Mouse (Mus musculus) leukemia stem cell, adult 10-12 weeks (primary cell): ENCODE results near the gene Krtap4-8. TPM values are rescaled to one million over a fixed set of nuclear protein-coding genes. Genes with fewer than 3 reads are reported as not detected.

Experiments used
- polyA plus RNA-seq: library from polyadenylated mRNA; stranded (reverse); fragments of >175 nt; gene quantifications from 2 replicates; pipeline ENCODE4 v1.2.3, GENCODE M21; 2012; ENCODE audit warnings: low replicate concordance

The Krtap4-8 gene
- not detected in 2 replicates for polyA plus RNA-seq

DNA sequence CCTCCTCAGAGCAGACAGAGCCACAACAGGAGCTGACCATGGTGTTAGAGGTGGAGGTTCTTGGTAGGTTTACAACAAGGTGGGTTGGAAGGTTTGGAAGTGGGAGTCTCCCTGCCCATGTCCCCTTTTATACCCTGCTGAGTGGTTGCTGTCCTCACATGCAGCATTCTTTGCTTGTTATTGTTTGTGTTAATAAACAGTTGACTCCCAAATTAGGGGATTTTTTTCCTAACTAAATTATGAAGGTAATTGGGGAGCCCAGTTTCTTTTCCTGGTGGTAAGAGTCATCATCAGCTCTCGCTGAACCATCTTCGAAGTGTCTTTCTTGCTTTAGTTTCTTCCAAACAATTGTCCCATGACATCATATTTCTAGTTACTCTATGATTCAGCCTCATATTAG is at the start of gene Krtap4-8:
Gene Krtap4-8 (minus strand): TSS at position 101 of the 400 bp plus-strand sequence.

DNA sequence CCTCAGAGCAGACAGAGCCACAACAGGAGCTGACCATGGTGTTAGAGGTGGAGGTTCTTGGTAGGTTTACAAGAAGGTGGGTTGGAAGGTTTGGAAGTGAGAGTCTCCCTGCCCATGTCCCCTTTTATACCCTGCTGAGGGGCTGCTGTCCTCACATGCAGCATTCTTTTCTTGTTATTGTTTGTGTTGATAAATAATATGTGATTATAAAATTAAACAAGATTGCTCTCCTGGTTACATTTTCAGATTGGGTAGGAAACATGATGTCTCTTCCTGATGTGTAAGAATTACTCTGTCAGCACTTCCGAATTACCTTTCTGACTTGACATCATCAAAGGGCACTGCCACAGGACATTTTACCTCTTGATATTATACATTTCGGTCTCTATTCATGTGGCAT is 35.1 kb upstream of the Krtap4-8 start, which contains the start of gene Gm11564:
Gene Gm11564 (minus strand): TSS at position 101 of the 400 bp plus-strand sequence.

DNA sequence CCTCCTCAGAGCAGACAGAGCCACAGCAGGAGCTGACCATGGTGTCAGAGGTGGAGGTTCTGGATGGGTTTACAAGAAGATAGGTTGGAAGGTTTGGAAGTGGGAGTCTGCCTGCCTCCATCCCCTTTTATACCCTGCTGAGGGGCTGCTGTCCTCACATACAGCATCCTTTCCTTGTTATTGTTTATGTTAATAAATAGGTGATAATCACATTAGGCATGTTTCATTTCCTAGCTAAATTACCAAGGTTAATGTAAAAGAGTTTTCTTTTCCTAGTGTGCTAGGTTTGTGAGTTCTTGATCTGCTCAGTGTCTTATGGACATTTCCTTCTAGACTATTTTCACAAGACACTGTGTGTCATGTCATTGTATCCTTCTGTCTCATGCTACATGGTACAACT is 29.3 kb upstream of the Krtap4-8 start, which contains the start of gene Krtap4-13:
Gene Krtap4-13 (minus strand): TSS at position 101 of the 400 bp plus-strand sequence.

DNA sequence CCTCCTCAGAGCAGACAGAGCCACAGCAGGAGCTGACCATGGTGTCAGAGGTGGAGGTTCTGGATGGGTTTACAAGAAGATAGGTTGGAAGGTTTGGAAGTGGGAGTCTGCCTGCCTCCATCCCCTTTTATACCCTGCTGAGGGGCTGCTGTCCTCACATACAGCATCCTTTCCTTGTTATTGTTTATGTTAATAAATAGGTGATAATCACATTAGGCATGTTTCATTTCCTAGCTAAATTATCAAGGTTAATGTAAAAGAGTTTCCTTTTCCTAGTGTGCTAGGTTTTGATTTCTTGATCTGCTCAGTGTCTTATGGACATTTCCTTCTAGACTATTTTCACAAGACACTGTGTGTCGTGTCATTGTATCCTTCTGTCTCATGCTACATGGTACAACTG is 23.8 kb upstream of the Krtap4-8 start, which contains the start of gene Gm11554:
Gene Gm11554 (minus strand): TSS at position 101 of the 400 bp plus-strand sequence.

DNA sequence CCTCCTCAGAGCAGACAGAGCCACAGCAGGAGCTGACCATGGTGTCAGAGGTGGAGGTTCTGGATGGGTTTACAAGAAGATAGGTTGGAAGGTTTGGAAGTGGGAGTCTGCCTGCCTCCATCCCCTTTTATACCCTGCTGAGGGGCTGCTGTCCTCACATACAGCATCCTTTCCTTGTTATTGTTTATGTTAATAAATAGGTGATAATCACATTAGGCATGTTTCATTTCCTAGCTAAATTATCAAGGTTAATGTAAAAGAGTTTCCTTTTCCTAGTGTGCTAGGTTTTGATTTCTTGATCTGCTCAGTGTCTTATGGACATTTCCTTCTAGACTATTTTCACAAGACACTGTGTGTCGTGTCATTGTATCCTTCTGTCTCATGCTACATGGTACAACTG is 18.3 kb upstream of the Krtap4-8 start, which contains the start of gene Gm11569:
Gene Gm11569 (minus strand): TSS at position 101 of the 400 bp plus-strand sequence.

DNA sequence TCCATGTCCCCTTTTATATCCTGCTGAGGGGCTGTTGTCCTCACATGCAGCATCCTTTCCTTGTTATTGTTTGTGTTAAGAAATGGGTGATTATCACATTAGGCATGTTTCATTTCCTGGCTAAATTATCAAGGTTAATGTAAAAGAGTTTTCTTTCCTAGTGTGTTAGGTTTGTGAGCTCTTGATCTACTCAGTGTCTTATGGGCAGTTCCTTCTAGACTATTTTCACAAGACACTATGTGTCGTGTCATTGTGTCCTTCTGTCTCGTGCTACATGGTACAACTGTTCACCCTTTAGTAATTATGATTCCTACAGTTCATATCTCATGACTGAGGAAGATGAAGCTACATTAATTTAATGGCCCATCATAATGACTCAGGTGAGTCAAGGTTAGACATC is 12.9 kb upstream of the Krtap4-8 start, which contains the start of gene Gm11596:
Gene Gm11596 (minus strand): TSS at position 101 of the 400 bp plus-strand sequence.

DNA sequence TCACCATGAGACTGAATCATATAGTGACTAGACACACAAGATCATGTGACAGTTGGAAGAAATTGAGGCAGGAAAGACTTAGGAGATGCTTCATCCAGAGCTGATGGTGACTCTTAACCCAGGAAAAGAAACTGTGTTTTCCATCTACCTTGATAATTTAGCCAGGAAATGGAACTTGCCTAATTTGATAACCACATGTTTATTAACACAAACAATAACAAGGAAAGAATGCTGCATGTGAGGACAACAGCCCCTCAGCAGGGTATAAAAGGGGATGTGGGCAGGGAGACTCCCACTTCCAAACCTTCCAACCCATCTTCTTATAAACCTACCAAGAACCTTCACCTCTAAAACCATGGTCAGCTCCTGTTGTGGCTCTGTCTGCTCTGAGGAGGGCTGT is 4.4 kb upstream of the Krtap4-8 start, which contains the start of gene Krtap4-9:
Gene Krtap4-9 (plus strand): TSS at position 301 of the 400 bp plus-strand sequence.

DNA sequence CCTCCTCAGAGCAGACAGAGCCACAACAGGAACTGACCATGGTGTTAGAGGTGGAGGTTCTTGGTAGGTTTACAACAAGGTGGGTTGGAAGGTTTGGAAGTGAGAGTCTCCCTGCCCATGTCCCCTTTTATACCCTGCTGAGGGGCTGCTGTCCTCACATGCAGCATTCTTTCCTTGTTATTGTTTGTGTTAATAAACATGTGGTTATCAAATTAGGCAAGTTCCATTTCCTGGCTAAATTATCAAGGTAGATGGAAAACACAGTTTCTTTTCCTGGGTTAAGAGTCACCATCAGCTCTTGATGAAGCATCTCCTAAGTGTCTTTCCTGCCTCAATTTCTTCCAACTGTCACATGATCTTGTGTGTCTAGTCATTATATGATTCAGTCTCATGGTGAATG is 7.7 kb downstream of the Krtap4-8 start, which contains the start of gene Gm11595:
Gene Gm11595 (minus strand): TSS at position 101 of the 400 bp plus-strand sequence.

DNA sequence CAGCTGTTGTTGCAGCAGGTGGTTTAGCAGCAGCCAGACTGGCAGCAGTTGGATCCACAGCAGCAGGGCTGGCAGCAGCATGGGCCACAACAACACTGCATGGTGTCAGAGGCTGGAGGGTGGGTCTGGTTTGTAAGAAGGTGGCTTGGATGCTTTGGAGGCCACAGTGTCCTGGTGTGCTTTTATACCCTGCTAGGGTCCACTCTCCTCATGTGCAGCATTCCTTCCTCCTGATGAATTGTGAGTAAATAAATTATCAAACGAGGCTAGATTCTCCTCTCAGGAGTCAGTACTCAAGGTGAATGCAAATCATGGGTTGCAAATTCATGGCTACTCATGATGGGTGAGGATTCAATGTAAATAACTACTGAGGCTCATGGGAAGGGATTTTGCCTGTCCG is 46.3 kb downstream of the Krtap4-8 start, which contains the start of gene Gm14180:
Gene Gm14180 (minus strand): TSS at position 101 of the 400 bp plus-strand sequence.

Other genes starting within 250 kb of the Krtap4-8 start
- not detected in 2 replicates for gene Krt40, start 237.5 kb downstream of the Krtap4-8 start, polyA plus RNA-seq
- gene Krtap3-3, start 229.8 kb downstream of the Krtap4-8 start, polyA plus RNA-seq, result not detected in 2 replicates
- gene Krtap3-2, start 223.9 kb downstream of the Krtap4-8 start, polyA plus RNA-seq, result not detected in 2 replicates
- not detected in 2 replicates for gene Gm11939, start 221.2 kb downstream of the Krtap4-8 start, polyA plus RNA-seq
- not detected in 2 replicates for gene Krtap3-1, start 214.1 kb downstream of the Krtap4-8 start, polyA plus RNA-seq
- gene Krtap1-5, start 199.7 kb downstream of the Krtap4-8 start, polyA plus RNA-seq, result not detected in 2 replicates
- not detected in 2 replicates for gene Krtap1-4, start 197.1 kb downstream of the Krtap4-8 start, polyA plus RNA-seq
- gene Krtap1-3, start 189.4 kb downstream of the Krtap4-8 start, polyA plus RNA-seq, result not detected in 2 replicates
- gene Krtap9-3, start 182.6 kb downstream of the Krtap4-8 start, polyA plus RNA-seq, result not detected in 2 replicates
- gene Gm11938, start 177.4 kb downstream of the Krtap4-8 start, polyA plus RNA-seq, result not detected in 2 replicates
- not detected in 2 replicates for gene Gm11937, start 170.5 kb downstream of the Krtap4-8 start, polyA plus RNA-seq
- not detected in 2 replicates for gene Krtap2-4, start 165.9 kb downstream of the Krtap4-8 start, polyA plus RNA-seq
- gene Gm11562, start 160.3 kb downstream of the Krtap4-8 start, polyA plus RNA-seq, result not detected in 2 replicates
- not detected in 2 replicates for gene Krtap4-1, start 152.5 kb downstream of the Krtap4-8 start, polyA plus RNA-seq
- gene Krtap4-2, start 145.6 kb downstream of the Krtap4-8 start, polyA plus RNA-seq, result not detected in 2 replicates
- gene Krtap4-7, start 136.6 kb downstream of the Krtap4-8 start, polyA plus RNA-seq, result not detected in 2 replicates
- gene Gm11555, start 130.5 kb downstream of the Krtap4-8 start, polyA plus RNA-seq, result not detected in 2 replicates
- gene Gm11563, start 121.7 kb downstream of the Krtap4-8 start, polyA plus RNA-seq, result not detected in 2 replicates
- gene Krtap4-6, start 114.7 kb downstream of the Krtap4-8 start, polyA plus RNA-seq, result not detected in 2 replicates
- not detected in 2 replicates for gene Gm14190, start 90.0 kb downstream of the Krtap4-8 start, polyA plus RNA-seq
- gene Gm14180, start 46.4 kb downstream of the Krtap4-8 start, polyA plus RNA-seq, result not detected in 2 replicates
- not detected in 2 replicates for gene Gm11595, start 7.8 kb downstream of the Krtap4-8 start, polyA plus RNA-seq
- not detected in 2 replicates for gene Krtap4-9, start 4.5 kb upstream of the Krtap4-8 start, polyA plus RNA-seq
- not detected in 2 replicates for gene Gm11596, start 12.8 kb upstream of the Krtap4-8 start, polyA plus RNA-seq
- 0.86 TPM in 1 of 2 replicates, not detected in the other for gene Gm11569, start 18.2 kb upstream of the Krtap4-8 start, polyA plus RNA-seq
- not detected in 2 replicates for gene Gm11554, start 23.7 kb upstream of the Krtap4-8 start, polyA plus RNA-seq
- gene Krtap4-13, start 29.2 kb upstream of the Krtap4-8 start, polyA plus RNA-seq, result not detected in 2 replicates
- not detected in 2 replicates for gene Gm11564, start 35.0 kb upstream of the Krtap4-8 start, polyA plus RNA-seq
- not detected in 2 replicates for gene 2300003K06Rik, start 57.4 kb upstream of the Krtap4-8 start, polyA plus RNA-seq
- not detected in 2 replicates for gene Krtap4-16, start 70.9 kb upstream of the Krtap4-8 start, polyA plus RNA-seq
- gene Gm11568, start 77.2 kb upstream of the Krtap4-8 start, polyA plus RNA-seq, result not detected in 2 replicates
- not detected in 2 replicates for gene Gm11559, start 83.8 kb upstream of the Krtap4-8 start, polyA plus RNA-seq
- not detected in 2 replicates for gene Krtap9-1, start 92.7 kb upstream of the Krtap4-8 start, polyA plus RNA-seq
- gene Gm11567, start 98.5 kb upstream of the Krtap4-8 start, polyA plus RNA-seq, result not detected in 2 replicates
- not detected in 2 replicates for gene Krtap31-1, start 127.2 kb upstream of the Krtap4-8 start, polyA plus RNA-seq
- gene Gm11565, start 134.0 kb upstream of the Krtap4-8 start, polyA plus RNA-seq, result not detected in 2 replicates
- gene Krtap31-2, start 155.6 kb upstream of the Krtap4-8 start, polyA plus RNA-seq, result not detected in 2 replicates
- gene Krtap9-5, start 167.8 kb upstream of the Krtap4-8 start, polyA plus RNA-seq, result not detected in 2 replicates
- not detected in 2 replicates for gene Krtap29-1, start 198.3 kb upstream of the Krtap4-8 start, polyA plus RNA-seq
- gene Krtap16-1, start 205.9 kb upstream of the Krtap4-8 start, polyA plus RNA-seq, result not detected in 2 replicates
- not detected in 2 replicates for gene Krtap17-1, start 213.3 kb upstream of the Krtap4-8 start, polyA plus RNA-seq
- gene Krt33a, start 235.5 kb upstream of the Krtap4-8 start, polyA plus RNA-seq, result not detected in 2 replicates
- not detected in 2 replicates for gene Krt33b, start 249.2 kb upstream of the Krtap4-8 start, polyA plus RNA-seq